ENCODE assay signal across 11 mouse cellular contexts in the genomic region with DNA sequence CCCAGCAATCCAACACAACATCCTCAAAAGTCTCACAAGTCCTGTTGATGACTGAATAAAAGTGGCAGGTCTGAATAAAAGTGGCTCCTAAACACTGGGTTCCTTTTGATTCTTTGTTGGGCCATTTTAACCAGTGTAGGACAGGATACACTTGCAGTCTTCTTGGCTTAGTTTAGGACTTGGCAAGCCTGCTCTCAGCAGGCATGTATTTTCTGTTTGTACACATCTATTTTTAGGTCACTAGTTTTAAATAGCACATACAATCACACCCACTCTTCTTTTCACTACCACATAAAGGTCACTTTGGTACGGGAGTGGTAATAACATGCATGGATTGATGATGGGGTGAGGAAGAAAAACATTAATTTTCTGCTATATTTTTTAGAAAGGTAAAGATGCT. TPM values are rescaled to one million over a fixed set of nuclear protein-coding genes. Genes with fewer than 3 reads are reported as not detected.
A peak's percentile ranks its signal among the peaks of the same experiment; 100 is the strongest.
DNase-seq lines count a peak whose midpoint lies in the region; ATAC-seq lines count a peak whose summit lies in the region.
"Had no signal": no experiment of that assay in that cellular context is flagged by ENCODE, and none has a peak within 500 bp of the region (broad histone marks: within the 10 kb centered on the region; RNA-seq: fewer than 3 reads in every experiment).

No protein-coding gene starts in this region.

- no peak for ATAC-seq in erythroid progenitor cell, adult 5-6 weeks (replicated peaks; ENCODE audit: low FRiP score, poor library complexity, severe bottlenecking)
- ATAC-seq: Patski had no signal

- DNase-seq in cerebellum, postnatal 14 days = peak; percentile 5 to 49
- no peak for DNase-seq in cerebellum, postnatal 4 days (ENCODE audit: low spot score in 2 of 2)
- DNase-seq in NIH3T3 (ENCODE audit: low read depth) = peak; percentile 26
- DNase-seq in heart, adult 9 months (ENCODE audit: low spot score in 2 of 2) = peak; percentile 55 to 61
- peak; percentile 65 to 68 for DNase-seq in heart, postnatal 10 days
- DNase-seq in spleen, postnatal 4 days (ENCODE audit: low spot score in 2 of 2) = no peak
- DNase-seq in thymus, postnatal 0 days (ENCODE audit: low spot score) = no peak
- DNase-seq: lung, postnatal 10 days; thymus, postnatal 36 days had no signal

- intact Hi-C loops in heart, postnatal 10 days (cut with DNase I) = no loop called here

RNA-seq across cellular contexts. Expression of a gene that starts 50.7 kb away (rescaled TPM):
- total RNA-seq in heart, postnatal 10 days (2021) = 10 to 100 TPM; 80.2 to 83.8 TPM
- 62.5 and 78.6 TPM in 2 replicates for total RNA-seq in erythroid progenitor cell, adult 5-6 weeks (2015; ENCODE audit: low replicate concordance)
- total RNA-seq in erythroid progenitor cell, adult 5-6 weeks (2017; ENCODE audit: low replicate concordance) = 41.5 and 89.6 TPM in 2 replicates
- 16.3 and 20.8 TPM in 2 replicates for polyA plus RNA-seq in thymus, postnatal 0 days (2015; fragmentation: Nextera tagmentation; extraction: Ambion mirVana)

Comparison
In these comparisons a context has a peak if more than half of its experiments do, and no peak if none do; other contexts are left out.
1. DNase-seq: peak in cerebellum, postnatal 14 days (2 of 2), NIH3T3 (single experiment), heart, adult 9 months (2 of 2) and heart, postnatal 10 days (2 of 2); none in cerebellum, postnatal 4 days (0 of 2), spleen, postnatal 4 days (0 of 2) and thymus, postnatal 0 days (single experiment).